Mouse (Mus musculus) spleen, adult 18-20 months (tissue): Measurements from ENCODE around the gene P2ry12.

ENCODE experiments used
- DNase-seq, 2 experiments: peaks; one replicate each; pipeline ENCODE4 v3.0.0; 2022; ENCODE audit warnings: mixed read lengths in 2 of 2

The P2ry12 gene

GRCm38 (mm10) chr3:59230912-59231311 lies 31.8 kb downstream of the P2ry12 start:
- no peak for DNase-seq

- DNase-seq: peak; percentile 39 to 41
These were observed 33.7 kb downstream of the P2ry12 start for GRCm38 (mm10) chr3:59228730-59229551.

- DNase-seq: no peak
These were observed 35.0 kb downstream of the P2ry12 start for GRCm38 (mm10) chr3:59227696-59228095.

- DNase-seq: no peak
These were observed 37.3 kb downstream of the P2ry12 start for GRCm38 (mm10) chr3:59225411-59225810.

- DNase-seq: no peak
These were observed 40.4 kb downstream of the P2ry12 start for GRCm38 (mm10) chr3:59222303-59222702.

- no peak for DNase-seq
These were observed 43.3 kb downstream of the P2ry12 start for GRCm38 (mm10) chr3:59219326-59219725.

GRCm38 (mm10) chr3:59217211-59217610 lies 45.5 kb downstream of the P2ry12 start:
- DNase-seq: no peak

GRCm38 (mm10) chr3:59212404-59212803 lies 50.3 kb downstream of the P2ry12 start:
- DNase-seq: no peak

- DNase-seq: no peak
These were observed 50.9 kb downstream of the P2ry12 start for GRCm38 (mm10) chr3:59211784-59212183.

- DNase-seq: no peak
These were observed 51.9 kb downstream of the P2ry12 start, which contains the start of gene P2ry13 for GRCm38 (mm10) chr3:59210727-59211126. P2ry13 (minus strand) TSS chr3:59210882.

GRCm38 (mm10) chr3:59210089-59210488 lies 52.6 kb downstream of the P2ry12 start:
- no peak for DNase-seq

- no peak for DNase-seq
These were observed 53.8 kb downstream of the P2ry12 start for GRCm38 (mm10) chr3:59208650-59209548.

- no peak for DNase-seq
These were observed 56.7 kb downstream of the P2ry12 start for GRCm38 (mm10) chr3:59205941-59206340.

GRCm38 (mm10) chr3:59204719-59205503 lies 57.8 kb downstream of the P2ry12 start:
- DNase-seq: no peak

GRCm38 (mm10) chr3:59203802-59204520 lies 58.7 kb downstream of the P2ry12 start:
- no peak for DNase-seq

- no peak for DNase-seq
These were observed 65.2 kb downstream of the P2ry12 start for GRCm38 (mm10) chr3:59197329-59197948.

GRCm38 (mm10) chr3:59194938-59195337 lies 67.7 kb downstream of the P2ry12 start, which contains the start of gene Gpr87:
Gpr87 (minus strand) TSS chr3:59195104.
- DNase-seq: no peak

- no peak for DNase-seq
These were observed 68.6 kb downstream of the P2ry12 start for GRCm38 (mm10) chr3:59194099-59194498.

- no peak for DNase-seq
These were observed 71.0 kb downstream of the P2ry12 start for GRCm38 (mm10) chr3:59191674-59192073.

GRCm38 (mm10) chr3:59187336-59187735 lies 75.3 kb downstream of the P2ry12 start:
- DNase-seq: no peak

GRCm38 (mm10) chr3:59185662-59186061 lies 77.0 kb downstream of the P2ry12 start:
- no peak for DNase-seq

GRCm38 (mm10) chr3:59182129-59182528 lies 80.5 kb downstream of the P2ry12 start:
- no peak for DNase-seq
